Mouse (Mus musculus) heart, postnatal 4 days (tissue): ENCODE data around the gene Atxn1. TPM values are rescaled to one million over a fixed set of nuclear protein-coding genes. Genes with fewer than 3 reads are reported as not detected.

Experiments
- DNase-seq: peaks from one replicate; pipeline ENCODE4 v3.0.0; 2021
- total RNA-seq, 2 experiments: library from RNA; stranded (reverse); gene quantifications; 2 replicates each; pipeline ENCODE4 v1.2.3; 2021

The Atxn1 gene
- 10 to 100 TPM; 44.4 to 45.6 TPM for total RNA-seq

DNA sequence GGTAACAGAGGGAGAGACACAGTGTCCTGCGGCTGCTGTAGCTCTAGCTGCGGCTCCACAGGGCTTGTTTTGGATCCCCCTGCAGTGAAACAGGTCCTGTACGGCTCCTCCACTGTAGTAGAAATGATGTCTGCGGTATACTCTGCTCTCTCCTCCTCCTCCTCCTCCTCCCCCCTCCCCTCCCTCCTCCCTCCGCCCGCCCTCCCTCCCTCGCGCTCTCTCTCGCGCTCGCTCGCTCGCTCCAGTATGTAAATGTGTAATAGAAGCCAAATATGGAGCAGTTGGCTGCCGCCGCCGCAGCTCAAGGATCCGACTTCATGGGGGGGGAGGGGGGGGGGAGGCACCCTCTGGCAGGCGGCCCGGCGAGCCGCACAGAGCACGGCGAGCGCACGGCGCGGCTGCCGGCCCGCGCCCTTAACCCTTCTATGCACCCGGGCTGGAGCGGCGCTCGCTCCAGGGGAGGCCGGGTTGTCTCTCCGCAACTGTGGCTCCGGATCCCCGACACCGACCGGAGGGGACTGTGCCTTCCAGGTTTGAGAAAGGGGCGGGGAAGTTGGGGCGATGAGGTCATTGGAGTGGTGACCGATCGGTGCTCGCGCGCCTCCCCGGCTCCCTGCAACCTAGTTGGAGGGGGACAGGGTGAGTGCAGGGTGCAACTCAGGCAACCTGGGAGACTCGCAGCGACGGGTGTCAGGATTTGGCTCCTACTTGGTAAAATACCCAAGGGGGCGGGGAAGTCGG lies at the start of gene Atxn1:
Gene Atxn1 (minus strand): TSS at position 156 of the 741 bp plus-strand sequence.
- DNase-seq: peak; percentile 89

DNA sequence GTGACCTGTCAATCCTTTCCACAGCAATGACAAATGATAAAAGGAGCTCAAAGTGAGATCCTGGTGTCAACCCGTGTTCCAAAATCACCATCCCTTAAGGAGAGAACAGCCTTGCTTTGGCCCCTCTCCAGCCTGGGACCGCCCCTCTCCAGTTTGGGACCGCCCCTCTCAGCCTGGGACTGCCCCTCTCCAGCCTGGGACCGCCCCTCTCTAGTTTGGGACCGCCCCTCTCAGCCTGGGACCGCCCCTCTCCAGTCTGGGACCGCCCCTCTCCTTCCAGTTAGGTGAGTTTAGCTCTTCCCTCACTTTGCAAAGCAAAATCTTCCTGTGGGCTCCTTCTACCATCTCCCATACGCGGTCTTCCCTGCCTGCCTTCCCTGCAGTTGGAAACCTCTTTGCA lies 46.4 kb upstream of the Atxn1 start:
- DNase-seq: no peak

DNA sequence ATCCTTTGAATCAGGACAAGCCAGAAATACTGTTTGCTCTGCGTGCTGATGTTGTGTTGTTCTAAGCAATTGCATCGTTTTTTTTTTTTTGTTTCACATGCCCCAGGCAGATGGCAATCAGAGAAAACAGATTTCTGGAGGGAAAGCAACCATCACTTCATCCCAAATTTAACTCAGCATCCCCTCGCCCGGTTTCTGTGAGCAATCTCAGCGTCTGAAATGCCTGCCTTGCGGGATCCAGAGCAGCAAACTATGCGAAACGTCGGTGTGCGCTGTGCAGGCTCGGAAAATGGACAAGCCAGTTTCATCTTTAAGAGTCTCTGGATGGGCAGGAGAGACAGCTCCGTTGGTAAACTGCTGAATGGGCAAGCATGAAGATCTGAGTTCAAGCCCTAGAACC lies 45.3 kb upstream of the Atxn1 start:
- no peak for DNase-seq

DNA sequence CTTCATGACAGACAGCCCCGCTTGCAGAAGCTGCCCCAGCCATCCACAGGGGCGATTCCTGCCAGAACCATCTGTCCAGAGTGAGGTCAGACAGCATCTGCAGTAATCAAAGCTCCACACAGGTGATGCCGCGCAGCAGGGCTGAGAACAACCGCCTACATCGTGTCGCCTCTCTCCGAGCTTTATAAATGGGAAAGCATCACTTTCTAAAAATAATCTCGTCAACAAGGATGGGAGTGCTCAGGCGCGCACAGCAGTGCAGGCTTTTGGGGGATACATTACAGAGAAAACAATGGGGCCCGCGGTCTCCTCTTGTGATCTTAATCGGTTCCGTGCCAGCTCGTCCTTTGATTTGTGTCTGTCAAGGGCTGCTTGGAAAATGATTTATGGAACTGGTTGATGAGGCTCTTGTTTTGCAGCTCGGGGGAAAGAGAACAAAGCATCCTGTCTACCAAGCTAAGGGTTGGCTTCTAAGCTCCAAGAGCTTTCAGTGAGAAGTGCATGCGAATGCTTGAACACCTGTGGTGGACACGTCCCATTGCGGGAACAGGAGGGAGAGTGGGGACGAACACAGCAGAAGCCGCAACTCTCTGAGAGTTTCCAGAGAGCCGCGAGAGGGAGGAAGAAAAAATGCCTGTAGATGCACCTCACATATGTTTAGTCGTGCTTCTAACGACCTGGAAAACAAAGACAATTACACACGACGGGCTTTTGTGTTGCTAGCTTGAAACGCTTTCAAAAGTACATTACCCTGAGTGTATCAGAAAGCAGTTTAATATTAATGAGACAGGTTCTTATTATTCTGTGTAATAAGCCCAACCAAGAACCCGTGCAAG lies 44.2 kb upstream of the Atxn1 start:
- DNase-seq: no peak

DNA sequence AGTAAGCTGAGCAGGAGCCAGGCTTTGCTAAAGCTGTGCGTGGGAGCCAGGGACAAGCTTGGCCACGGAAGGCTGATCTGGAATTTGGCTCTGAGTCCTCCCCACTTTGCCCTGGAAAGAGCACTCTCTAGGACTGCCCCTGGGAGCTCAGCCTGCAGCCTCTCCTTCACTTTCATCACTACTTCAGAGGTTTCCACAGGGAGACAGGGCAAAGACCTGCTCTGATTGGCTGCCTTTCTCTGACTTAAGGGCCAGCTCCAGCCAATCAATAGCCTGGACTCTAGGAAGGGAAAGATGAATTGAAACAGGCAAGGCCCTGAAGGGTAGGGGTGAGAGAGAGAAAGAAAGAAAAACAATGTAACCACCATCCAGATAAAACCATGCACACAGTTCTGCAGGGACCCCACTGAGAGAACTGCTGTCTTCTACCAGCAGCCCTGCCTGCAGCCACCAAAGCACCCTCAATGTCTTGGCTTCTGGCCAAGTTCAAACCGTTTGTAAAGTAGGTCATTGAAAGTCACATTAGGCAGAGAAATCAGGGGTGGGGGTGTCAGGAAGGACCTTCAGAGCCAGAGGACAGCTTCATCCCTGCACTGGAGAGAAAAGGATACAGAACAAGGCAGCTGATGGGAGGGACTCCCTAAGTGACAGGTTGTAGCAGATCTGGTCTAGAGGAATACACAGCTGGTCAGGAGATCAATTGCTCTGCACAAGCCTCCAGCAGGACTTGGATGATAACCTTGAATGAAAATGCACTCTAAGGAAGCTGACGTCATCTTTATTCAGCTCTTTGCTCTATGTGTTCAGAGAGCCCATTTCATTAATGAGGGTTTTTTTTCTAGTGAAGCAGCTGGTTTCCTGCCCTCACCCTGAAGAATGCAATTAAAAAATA lies 41.6 kb upstream of the Atxn1 start:
- DNase-seq: peak; percentile 36

DNA sequence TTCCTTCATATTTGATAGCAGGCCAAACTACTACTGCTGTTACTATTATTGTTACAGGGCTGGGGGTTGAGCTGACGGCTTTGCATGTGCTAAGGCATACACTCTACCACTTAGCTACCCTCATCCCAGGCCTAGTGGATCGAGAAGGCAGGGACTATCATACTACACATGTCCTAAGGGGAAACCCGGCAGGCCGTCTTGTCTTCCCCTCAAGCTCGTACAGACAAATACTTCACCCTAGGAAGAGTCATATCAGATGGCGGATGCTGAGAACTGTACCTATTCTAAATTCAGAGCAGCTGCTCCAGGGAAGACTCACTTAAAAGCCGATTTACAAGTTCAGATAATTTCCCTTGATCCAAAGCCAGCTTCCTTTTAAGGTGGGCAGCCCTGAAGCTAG lies 40.8 kb upstream of the Atxn1 start:
- no peak for DNase-seq

DNA sequence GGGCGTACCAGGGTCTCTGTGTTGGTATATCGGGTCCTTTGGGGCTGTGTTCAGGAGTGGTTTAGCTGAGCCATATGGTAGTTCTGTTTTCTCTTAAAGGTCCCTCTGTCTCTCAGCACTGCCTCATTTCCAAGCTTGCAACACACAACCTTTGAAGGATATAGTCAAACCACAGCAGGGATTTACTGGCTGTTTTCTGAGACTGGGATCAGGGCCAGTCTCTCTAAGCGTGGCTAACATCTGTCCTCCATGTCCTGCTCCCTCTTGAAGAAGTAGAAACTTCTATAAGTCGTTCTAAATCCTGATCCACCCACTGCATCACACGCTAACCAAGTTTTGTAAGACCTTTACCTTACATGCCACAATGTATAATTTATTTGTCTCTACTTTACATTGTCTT lies 36.5 kb upstream of the Atxn1 start:
- DNase-seq: no peak

DNA sequence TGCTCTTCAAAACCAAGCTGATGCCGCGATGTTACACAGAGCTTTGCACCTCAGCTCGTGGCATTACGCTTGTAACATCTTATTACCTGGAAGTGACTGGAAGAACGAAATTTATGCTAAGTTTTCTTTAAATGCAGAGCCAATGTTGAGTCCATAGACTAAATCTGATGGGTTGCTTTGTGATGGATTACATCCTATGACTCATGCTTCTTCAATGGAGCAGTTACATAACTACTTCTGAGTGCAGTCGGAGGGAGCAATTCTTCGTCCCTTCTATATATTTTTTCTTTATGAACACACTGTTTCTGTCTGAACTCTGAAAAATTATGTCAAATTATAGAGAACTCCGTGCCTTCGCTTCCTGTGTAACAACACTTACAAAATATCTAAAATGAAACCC lies 28.1 kb upstream of the Atxn1 start:
- no peak for DNase-seq

DNA sequence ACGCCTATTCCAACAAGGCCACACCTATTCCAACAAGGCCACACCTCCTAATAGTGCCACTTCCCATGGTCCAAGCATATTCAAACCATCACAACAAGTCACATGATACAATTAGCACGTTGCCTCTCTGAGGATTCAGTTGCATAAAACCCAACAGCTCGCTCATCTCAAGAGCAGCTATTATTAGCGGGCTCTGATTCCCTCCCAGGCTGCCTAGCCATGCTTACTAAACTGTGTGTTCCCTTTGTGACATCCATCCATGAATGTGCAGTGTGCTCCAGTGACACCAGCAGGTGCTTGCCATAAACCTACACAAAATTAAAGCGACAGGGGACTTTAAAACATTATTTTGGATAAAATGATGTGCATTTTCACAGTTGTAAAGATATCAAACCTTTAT lies 25.7 kb upstream of the Atxn1 start:
- no peak for DNase-seq

DNA sequence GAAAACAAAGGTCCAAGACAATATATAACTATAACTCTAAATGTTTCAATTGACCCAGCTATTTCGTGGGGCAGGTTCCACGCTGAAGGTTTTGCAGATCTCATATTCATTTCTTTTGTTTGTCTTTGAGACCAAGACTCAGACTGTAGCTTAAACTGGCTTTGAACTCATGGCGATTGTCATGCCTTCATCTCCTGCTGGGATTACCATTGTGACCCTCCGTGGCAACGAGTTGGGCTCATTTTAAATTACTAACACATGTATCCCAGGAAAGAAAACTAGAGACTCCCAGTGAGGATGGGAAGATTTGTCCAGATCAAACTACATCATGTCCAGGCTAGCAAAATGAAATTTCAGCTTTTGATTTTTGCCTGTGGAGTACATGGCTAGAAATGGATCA lies 14.4 kb upstream of the Atxn1 start:
- no peak for DNase-seq

DNA sequence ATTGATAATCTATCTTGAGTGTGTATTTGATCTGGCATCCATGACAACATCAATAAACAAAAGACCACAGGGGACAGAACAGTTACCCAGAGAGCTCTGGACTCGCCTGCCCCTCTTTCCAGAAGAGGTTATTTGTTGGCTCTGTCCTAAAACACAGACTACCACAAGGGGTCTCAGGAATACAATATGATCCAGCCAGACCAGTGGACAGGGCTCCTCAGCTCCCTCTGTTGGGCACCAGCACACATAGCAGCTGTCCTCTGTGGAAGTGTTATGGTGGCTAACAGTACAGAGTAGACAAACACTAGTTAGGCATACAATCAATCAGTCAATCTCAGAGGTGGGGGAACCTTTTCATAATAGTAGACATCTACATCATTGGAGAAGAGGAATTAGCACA lies 12.1 kb upstream of the Atxn1 start:
- DNase-seq: peak; percentile 73

DNA sequence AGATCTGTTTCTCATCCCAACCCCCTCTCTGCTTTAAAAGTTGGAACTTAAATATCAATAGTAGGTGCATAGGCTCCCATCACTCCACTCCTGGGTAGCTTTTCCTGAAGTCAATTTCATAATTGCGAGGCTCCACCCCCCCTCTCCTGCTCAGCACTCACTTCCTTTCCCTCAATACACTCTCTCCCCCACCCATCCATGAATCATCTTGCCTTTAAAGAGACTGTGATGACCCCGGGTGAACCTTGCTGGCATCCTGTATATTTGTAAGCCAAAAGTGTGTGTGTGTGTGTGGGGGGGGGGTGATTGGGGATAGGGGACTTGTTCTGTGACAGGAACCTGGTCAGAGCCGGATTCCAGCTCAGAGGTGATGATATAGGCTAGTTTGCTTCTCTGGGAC lies 9.8 kb upstream of the Atxn1 start:
- DNase-seq: peak; percentile 23

DNA sequence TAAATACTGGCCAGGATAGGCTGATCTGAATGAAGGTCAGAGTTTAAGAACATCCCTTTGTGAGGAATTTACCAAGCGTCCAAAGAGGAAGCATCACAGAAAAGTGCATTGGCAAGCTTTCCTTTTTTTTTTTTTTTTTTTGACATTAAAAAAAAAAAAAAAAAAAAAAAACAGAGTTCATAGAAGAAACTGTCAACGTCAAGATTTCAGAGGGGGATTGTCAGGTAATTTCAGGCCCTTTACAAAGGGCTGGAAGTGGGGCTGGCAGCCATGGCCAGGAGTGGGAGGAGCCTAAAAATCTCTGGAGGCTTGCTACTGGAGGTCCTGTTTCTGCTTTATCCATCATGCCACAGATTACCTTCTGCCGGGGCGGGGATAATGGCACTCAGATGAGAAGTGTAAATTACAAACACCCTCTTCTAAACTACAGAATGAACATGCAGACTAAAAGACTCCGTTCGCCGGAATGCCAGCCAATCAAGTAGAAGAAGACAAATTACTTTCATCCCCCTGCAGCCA lies 9.2 kb upstream of the Atxn1 start:
- DNase-seq: peak; percentile 16

DNA sequence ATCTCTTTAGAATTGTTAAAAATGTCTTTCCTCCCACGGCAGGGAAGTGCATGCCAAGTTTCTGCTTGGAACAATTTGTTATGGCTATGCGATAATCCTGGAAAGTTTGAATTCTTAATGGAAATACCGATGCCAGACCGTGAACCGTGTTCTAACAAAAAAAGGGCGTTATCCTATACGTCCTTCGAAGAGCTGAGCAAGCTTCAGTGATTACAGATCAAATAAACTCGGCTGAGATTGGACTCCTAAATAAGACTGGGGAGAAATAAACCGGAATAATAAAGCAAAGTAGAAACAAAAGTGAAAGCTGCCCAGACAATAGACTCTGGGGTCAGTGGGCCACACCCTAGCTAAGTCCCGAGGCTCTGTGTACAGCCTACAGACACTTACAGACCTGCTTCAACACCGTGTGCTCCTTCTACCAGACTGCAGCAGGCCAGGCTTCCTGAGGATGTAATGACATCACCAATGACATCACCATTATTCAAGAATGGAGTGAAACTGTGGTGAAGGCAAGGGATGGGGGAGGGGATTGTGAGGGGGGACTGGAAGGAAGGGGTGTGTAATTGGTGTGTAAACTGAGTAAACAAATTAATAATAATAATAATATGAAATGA lies 6.2 kb upstream of the Atxn1 start:
- peak; percentile 20 for DNase-seq

DNA sequence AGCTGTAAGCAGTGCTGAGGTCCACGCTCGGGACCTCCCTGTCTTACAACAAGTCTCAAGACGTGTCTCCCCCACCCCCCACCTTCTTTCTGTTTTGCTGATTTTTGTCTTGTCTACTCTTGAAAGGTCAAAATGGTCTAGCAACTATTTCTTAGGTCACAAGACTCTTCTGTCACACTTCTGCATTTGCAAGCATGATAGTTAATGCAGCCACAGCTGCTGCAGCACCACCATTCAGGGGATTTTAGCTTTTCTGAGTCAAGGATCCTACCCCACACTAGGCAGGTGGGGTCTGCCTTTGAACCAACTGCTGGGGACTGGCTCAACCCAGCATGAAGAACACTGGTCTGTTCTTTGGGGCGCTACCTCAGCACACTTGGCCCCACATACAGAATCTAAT lies 3.4 kb upstream of the Atxn1 start:
- no peak for DNase-seq

DNA sequence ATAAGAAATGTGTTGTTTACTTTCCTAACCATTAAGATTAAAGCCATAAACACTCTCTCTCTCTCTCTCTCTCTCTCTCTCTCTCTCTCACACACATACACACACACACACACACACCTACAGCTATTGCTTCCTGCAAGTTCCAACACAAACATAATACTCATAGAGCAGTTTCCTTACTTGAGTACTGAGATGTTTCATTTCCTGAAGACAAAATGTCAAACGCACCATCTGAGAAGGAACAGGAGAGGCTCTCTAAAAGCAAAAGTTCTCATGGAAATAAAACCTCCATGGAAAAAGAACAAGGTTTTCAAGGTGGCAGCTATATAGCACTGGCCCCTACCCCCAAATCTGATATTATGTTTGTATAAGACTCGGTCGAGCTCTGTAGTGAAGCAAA lies 2.6 kb upstream of the Atxn1 start:
- no peak for DNase-seq

DNA sequence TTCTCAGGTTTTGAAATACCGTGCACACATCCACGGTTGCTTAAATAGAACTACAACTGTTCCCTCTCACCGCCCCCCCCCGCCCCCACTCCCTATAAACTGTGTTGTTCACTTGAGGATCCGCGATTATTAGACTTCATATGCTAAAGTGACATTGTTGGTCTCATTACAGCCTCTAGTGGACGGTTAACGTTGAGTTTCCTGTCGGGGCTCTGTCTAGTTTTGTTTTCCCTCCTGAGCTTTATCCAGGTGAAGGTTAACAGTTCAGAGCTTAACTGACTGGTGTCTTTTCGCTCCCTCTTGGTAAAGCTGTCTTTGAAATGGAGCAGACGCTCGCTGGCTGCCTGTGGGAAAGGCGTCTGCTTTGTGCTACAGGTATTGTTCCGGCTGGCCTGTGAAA lies 1.8 kb upstream of the Atxn1 start:
- peak; percentile 29 for DNase-seq

DNA sequence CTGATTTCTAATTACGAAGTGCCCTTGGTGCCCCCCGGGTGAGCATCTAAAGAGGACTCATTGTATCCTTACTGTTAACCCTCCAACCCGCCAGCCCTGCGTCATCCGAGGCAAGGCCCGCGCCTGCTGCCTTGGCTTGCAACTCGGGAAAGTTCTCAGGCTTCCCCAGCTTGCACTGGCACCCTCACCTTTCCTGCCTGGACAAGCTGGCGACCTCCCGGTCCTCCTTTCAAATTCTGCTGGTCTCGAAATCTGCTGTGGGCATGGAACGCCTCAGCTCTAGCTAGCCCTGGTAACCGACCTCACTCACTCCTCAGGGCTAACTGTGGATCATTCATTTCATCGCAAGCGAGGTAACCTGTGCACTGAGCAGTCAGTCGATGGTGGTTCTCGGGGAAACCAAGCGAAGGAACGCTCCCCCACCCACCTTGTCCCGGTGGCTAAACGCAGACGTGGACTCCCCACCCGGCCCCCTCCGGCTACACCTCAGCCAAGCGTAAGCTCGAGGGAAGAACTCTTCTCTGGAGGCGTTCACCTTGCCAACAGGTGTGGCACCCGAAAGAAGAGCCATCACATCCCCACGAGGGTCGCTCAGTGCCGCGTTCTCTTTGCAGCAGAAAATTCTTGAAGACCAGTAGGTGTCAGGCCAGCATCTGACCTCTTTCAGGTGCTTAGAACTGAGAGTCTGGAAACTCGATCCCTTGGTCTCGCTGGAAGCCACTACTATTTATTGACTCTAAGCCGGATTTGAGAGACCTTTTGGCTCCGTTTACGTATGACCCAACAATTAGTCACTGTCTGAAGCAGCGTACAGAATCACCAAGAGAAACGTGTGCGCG lies 1.0 kb upstream of the Atxn1 start:
- no peak for DNase-seq

DNA sequence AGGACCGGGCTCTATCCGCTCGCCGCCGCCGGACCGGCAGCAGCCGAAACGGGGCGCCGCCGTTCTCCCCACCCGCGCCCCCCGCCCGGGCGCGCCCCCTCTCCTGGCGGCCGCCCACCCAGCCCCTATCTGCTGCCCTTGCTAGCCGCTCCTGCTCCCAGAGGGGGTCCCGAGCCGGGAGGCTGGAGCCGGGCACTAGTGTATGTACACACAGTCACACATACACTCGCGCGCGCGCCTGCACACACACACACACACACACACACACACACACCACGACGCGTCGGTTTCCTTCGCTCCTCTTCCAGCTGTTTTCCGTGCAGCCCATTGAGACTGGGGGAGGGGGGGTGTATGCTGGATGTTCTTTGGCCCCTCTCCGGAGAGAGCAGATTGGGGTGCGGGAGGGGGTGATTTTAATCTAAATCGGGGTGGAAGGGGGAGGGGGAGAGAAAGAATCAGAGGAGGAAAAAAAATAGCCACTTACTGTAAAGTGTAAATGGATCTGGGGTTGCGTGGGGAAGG lies 416 bp downstream of the Atxn1 start:
- peak; percentile 69 for DNase-seq

DNA sequence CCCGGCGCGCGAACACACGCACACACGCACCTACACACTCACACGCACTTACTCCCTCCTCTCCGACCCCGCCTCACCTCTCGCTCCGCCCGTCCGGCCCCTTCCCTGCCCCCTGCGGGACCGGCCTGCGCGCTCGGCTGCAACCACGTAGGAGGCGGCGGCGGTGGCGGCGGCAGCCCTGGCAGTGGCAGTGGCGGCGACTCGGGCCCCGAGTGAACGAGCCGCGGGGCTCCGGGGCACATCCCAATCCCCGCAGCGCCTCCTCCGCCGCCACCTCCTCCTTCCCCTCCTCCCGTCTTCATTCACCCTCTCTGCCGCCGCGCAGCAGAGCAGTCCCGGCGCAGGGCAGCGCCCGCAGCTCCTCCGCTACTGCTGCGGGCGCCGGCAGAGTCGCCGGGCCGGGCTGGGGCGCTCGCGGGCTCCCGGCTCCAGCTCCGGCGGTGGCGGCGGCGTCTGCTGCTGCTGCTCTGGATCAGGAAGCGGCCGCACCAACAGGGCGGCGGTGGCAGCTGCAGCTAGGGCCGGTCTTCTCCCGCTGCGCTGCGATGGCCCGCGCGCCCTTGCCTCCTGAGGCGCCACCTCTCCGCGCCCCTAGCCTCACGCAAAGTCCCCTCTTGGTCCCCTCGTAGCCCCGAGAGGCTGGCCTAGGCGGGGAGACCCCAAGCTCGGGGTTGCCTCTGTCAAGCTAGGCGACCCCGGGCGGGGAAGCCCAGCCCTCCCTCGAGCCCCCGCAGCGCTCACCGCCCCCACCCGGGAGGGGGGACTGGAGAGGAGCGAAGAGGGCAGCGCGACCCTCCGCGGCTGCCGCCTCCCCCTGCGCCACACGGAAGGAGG lies 1.1 kb downstream of the Atxn1 start:
- peak; percentile 85 for DNase-seq
